Mouse (Mus musculus) ES-E14 (cell line): ENCODE results near the gene Tom1. TPM values are rescaled to one million over a fixed set of nuclear protein-coding genes. Genes with fewer than 3 reads are reported as not detected.

Experiments used
- DNase-seq: peaks from one replicate; pipeline ENCODE4 v3.0.0-alpha.2; 2013; ENCODE audit warnings: low read depth, low spot score
- H3K27ac ChIP-seq: 2 replicates; pipeline ENCODE4 v1.5.1; 2012; ENCODE audit warnings: low read depth, mild to moderate bottlenecking, low read length, moderate library complexity, mixed read lengths; ENCODE audit not compliant: poor library complexity, insufficient read depth, severe bottlenecking
- H3K36me3 ChIP-seq: 2 replicates; pipeline ENCODE4 v1.6.1; 2012; ENCODE audit warnings: mild to moderate bottlenecking, low read length, moderate library complexity, mixed read lengths; ENCODE audit not compliant: control insufficient read depth, poor library complexity, insufficient read depth, severe bottlenecking
- H3K4me1 ChIP-seq, 2 experiments: fragments of 150-350 bp in 1 of 2; sonication (generic) in 1 of 2; 2 replicates each; pipeline ENCODE4 v1.6.1; 2012; ENCODE audit warnings: low read length in 2 of 2, mild to moderate bottlenecking in 1 of 2, mixed read lengths in 1 of 2; ENCODE audit not compliant: control insufficient read depth in 2 of 2, insufficient read depth in 2 of 2, poor library complexity in 1 of 2
- H3K4me3 ChIP-seq, 2 experiments: fragments of 150-350 bp in 1 of 2; sonication (generic) in 1 of 2; 2 replicates each; pipeline ENCODE4 v1.5.1; 2012; ENCODE audit warnings: low read length in 2 of 2, low read depth in 1 of 2, mild to moderate bottlenecking in 1 of 2, mixed read lengths in 1 of 2; ENCODE audit not compliant: insufficient read depth in 1 of 2, poor library complexity in 1 of 2, severe bottlenecking in 1 of 2
- H3K9ac ChIP-seq: 2 replicates; pipeline ENCODE4 v1.6.1; 2012; ENCODE audit warnings: low read depth, mild to moderate bottlenecking, low read length, mixed read lengths; ENCODE audit not compliant: poor library complexity, insufficient read depth, severe bottlenecking
- H3K9me3 ChIP-seq: fragments of 150-350 bp; sonication (generic); 2 replicates; pipeline ENCODE4 v1.6.1; 2012; ENCODE audit warnings: low read depth, mild to moderate bottlenecking, low read length; ENCODE audit not compliant: control insufficient read depth, insufficient read depth
- CHD2 ChIP-seq: IDR thresholded peaks from 2 replicates; pipeline ENCODE4 v1.6.1; 2014; ENCODE audit warnings: mild to moderate bottlenecking, low read depth, low read length, inconsistent platforms
- HCFC1 ChIP-seq: IDR thresholded peaks from 2 replicates; pipeline ENCODE4 v1.6.1; 2012; ENCODE audit warnings: low read length, inconsistent platforms, borderline replicate concordance; ENCODE audit not compliant: insufficient read depth
- MAFK ChIP-seq: IDR thresholded peaks from 2 replicates; pipeline ENCODE4 v1.6.1; 2014; ENCODE audit warnings: mild to moderate bottlenecking, low read depth, low read length, inconsistent platforms; ENCODE audit not compliant: insufficient read depth
- ZC3H11A ChIP-seq: IDR thresholded peaks from 2 replicates; pipeline ENCODE4 v1.6.1; 2012; ENCODE audit warnings: low read depth, mild to moderate bottlenecking, inconsistent platforms, low read length, borderline replicate concordance
- ZNF384 ChIP-seq: IDR thresholded peaks from 2 replicates; pipeline ENCODE4 v1.6.1; 2012; ENCODE audit warnings: low read depth, low read length, inconsistent platforms
- in situ Hi-C, 2 experiments: fragments of 600-800 bp; cut with MboI; formaldehyde crosslinking; loops; one replicate each; pipeline ENCODE4 v1.15.1; 2025; ENCODE audit warnings: low sequenced_read_pairs in 2 of 2, inconsistent platforms in 1 of 2; ENCODE audit not compliant: unreplicated experiment in 2 of 2
- total RNA-seq: library from RNA; depleted of rRNA; stranded (reverse); fragments of 300-350 nt; gene quantifications from 2 replicates; pipeline ENCODE4 v1.2.3, GENCODE M21; 2012

The Tom1 gene
- total RNA-seq, 1 experiment, result 24.5 TPM

DNA sequence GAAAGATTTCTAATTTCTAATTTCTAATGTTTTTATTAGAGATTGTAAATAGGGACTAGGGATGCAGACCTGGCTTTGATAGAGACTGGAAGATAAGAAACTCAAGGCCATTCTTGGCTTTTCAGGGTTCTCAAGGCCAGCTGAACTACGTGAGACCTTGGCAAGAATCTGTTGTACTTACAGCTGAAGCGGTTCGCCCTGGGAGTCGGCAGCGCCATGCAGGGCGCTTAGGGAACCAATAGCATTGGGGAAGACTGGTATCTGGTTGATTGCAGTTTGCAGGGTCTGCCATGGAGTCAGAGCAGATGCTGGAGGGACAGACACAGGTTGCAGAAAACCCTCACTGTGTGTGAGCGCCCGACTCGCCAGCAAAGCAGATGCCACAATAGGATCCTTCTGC is 45.3 kb downstream of the Tom1 start:
- no peak for TF ChIP-seq CHD2
- TF ChIP-seq MAFK, result no peak
- no peak for TF ChIP-seq HCFC1
- TF ChIP-seq ZC3H11A, result no peak
- no peak for TF ChIP-seq ZNF384
- no peaks in the 10 kb centered on the region for H3K36me3 ChIP-seq
- H3K9ac ChIP-seq, result no peak overlapping the region
- H3K4me3 ChIP-seq, result no peak overlapping the region
- no peaks in the 10 kb centered on the region for H3K4me1 ChIP-seq
- peaks cover 2% of the 10 kb centered on the region; the same call in 1 of the 2 replicates for H3K9me3 ChIP-seq
- in situ Hi-C loops, result loop anchor here in 1 of 2 experiments (10.0 kb wide), 1 partner anchor 136 kb away; the partner anchor contains the start of gene Rasd2
- H3K27ac ChIP-seq, result no peak overlapping the region
- no peak for DNase-seq

DNA sequence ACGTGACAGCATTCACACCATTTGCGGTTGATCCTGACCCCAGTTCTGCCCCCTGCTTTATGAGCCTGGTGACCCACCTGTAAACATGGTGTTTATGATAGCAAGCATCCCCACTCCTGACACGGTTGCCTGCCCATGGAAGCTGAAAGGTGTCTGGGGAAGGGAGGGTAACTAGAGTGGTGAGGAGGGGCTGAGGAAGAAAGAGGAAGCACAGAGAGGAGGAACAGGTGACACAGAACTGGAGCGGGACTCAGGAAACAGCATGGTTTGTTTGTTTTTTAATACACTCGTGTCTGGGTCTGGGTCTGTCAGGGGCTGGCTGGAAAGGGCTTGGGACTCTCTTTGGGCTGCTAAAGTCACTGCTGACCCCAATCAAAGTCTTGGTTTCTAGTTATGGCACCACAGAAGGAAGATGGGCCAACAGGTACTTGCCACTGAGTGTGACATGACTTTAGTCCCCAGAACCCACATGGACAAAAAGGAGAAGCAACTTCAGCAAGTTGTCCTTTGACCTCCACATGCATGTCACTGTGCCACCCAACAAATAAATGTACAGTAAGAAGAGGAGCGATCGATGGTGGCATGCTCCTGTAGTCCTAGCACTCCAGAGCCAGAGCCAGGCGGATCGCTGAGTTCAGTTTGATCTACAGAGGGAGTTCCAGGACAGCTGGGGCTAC is 48.0 kb downstream of the Tom1 start:
- Histone ChIP-seq H3K4me3 (no peak overlapping the region), H3K4me1 (peaks cover 2 to 6% of the 10 kb centered on the region in 2 experiments; a peak in 1 of 4 replicates), H3K9ac (no peak overlapping the region), H3K27ac (no peak overlapping the region), H3K36me3 (no peaks in the 10 kb centered on the region), H3K9me3 (peaks cover 2% of the 10 kb centered on the region; the same call in 1 of the 2 replicates)
- TF ChIP-seq CHD2 (no peak), ZNF384 (no peak), ZC3H11A (no peak), HCFC1 (no peak), MAFK (no peak)
- in situ Hi-C loops, result no loop called here
- DNase-seq, result no peak

DNA sequence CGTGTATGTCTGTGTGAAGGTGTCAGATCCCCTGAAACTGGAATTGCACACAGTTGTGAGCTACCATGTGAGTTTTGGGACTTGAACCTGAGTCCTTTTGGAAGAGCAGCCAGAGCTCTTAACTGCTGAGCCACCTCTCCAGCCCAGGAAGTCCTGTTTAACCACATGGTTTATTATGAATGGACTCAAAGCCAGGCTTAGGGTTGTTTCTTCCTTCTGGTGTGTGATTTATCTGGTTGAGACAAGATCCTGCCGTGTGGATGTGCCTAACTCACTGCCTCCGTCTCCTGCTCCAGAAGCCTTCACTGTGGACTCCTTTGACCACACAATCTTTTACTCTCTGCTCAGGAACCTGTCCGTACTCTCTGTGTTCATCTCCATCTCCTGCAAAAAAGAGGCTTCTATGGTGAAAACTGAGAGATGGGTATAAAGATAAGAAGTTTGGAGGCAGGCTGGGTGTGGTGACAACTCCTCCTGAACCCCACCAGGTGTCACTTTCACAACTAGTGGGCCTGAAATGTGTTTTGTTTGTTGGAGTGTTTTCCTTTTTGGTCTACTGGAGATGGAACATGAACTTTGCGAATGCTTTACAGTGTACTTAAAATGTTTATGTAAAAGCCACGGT is 48.8 kb downstream of the Tom1 start:
- H3K9me3 ChIP-seq, result peaks cover 2% of the 10 kb centered on the region; the same call in 1 of the 2 replicates
- no peak overlapping the region for H3K27ac ChIP-seq
- TF ChIP-seq ZNF384 (no peak), ZC3H11A (no peak), CHD2 (no peak), HCFC1 (no peak), MAFK (no peak)
- DNase-seq, result no peak
- in situ Hi-C loops, result no loop called here
- H3K36me3 ChIP-seq, result no peaks in the 10 kb centered on the region
- no peak overlapping the region for H3K9ac ChIP-seq
- H3K4me1 ChIP-seq, result peaks cover 2 to 6% of the 10 kb centered on the region in 2 experiments; a peak in 1 of 4 replicates
- H3K4me3 ChIP-seq, result no peak overlapping the region

DNA sequence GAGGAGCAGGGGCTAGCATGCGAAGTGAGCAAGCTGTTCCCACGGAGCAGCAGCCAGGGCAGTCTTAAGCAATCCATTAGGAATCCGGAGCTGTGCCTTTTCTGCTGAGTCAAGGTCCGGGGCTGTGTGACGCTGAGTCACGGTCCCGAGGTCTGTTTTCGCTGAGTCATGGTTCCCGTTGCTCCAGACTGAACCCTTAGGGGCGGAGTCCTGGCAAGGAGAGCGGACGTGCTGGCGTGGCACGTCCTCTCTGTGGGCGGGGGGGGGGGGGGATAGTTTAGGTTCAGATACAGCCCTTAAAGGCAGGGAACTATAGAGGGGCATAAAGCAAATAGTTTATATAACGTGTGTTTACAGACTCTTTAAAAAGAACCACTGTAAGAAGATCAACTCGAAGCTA is 50.3 kb downstream of the Tom1 start:
- Histone ChIP-seq H3K9ac (peak overlapping the region; percentile 48; the same call in 1 of the 2 replicates), H3K9me3 (peaks cover 2% of the 10 kb centered on the region; the same call in 1 of the 2 replicates), H3K36me3 (no peaks in the 10 kb centered on the region), H3K4me1 (peaks cover 4 to 7% of the 10 kb centered on the region in 2 experiments; a peak in 2 of 4 replicates), H3K27ac (peak overlapping the region; percentile 73), H3K4me3 (peak overlapping the region; percentile 10 to 14; a peak in 2 of 4 replicates)
- in situ Hi-C loops, result no loop called here
- peak; percentile 44; the same call in 1 of the 2 replicates for TF ChIP-seq HCFC1
- TF ChIP-seq MAFK, result peak; percentile 100
- no peak for TF ChIP-seq ZC3H11A
- no peak for TF ChIP-seq ZNF384
- DNase-seq, result peak; percentile 97
